Mouse (Mus musculus): ENCODE measurements around the gene Plekha5. TPM values are rescaled to one million over a fixed set of nuclear protein-coding genes. Genes with fewer than 3 reads are reported as not detected.

The Plekha5 gene
- total RNA-seq (2014; rRNA removed) (28.8 and 39.4 TPM in 2 replicates), polyA plus RNA-seq (2015; fragmentation: Nextera tagmentation; extraction: Ambion mirVana) (21.8 and 24.2 TPM in 2 replicates)

DNA sequence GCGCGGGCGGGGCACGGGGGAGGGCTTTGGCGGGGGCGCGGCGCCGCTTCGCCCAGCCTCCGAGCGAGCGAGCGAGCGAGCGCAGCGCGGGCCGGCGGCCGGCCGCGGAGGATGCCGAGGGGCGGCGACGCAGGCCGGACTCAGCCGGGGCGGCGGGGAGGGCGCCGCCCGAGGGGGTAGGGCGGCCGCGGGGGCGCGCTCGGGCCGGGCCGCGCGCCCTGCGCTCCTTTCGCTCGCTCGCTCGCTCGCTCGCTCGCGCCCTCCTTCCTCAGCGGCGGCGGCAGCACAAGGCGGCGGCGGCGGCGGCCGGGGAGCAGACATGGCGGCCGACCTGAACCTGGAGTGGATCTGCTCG is at the start of gene Plekha5:
Gene Plekha5 (plus strand): TSS at position 209 of the 355 bp plus-strand sequence.
- peak within 1 kb of the TSS; percentile 79 for H3K4me2 ChIP-seq (ENCODE audit: low read depth, low read length, poor library complexity, severe bottlenecking)
- TF ChIP-seq CTCF (IDR thresholded peaks at IDR 0.05), result peak; percentile 36; the same call in 1 of the 2 replicates
- DNase-seq (ENCODE audit: low spot score), result peak; percentile 80
- H3K4me3 ChIP-seq (ENCODE audit: low read depth, low read length), result peak within 1 kb of the TSS; percentile 100
- no peaks in the 10 kb centered on the region for H3K9me3 ChIP-seq (ENCODE audit: low read length)
- peaks cover 8% of the 10 kb centered on the region; the same call in 1 of the 2 replicates for H3K4me1 ChIP-seq (ENCODE audit: insufficient read depth, low read length)
- H3K9ac ChIP-seq (replicated peaks; ENCODE audit: low read length, poor library complexity, severe bottlenecking), result peak within 1 kb of the TSS; percentile 98
- H3K36me3 ChIP-seq (ENCODE audit: insufficient read depth, low read length), result no peaks in the 10 kb centered on the region
- ATAC-seq (ENCODE audit: low FRiP score), result peak; percentile 89
- under 1% methylated on average over 24 of the region's 65 CpGs for WGBS
- H3K27ac ChIP-seq (ENCODE audit: low read depth, low read length), result peak within 1 kb of the TSS; percentile 93
- no peaks in the 10 kb centered on the region for H3K27me3 ChIP-seq (ENCODE audit: insufficient read depth, low read length)

DNA sequence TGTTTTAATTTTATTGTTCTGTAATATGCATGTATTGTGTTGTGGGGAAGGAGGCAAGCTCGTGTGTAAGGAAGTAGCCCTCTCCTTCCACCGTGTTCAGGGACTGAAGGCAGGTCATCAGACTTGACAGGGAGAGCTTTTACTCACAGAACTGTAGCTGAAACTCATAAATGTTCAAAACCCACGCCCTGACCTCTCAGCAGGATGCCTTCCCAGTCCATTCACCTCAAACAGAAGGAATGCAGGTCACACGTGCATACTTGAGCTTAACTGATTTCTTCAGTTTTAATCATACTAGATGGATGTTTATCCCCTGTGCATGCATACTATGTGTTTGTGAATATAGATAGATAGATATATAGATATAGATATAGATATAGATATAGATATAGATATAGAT is 48.2 kb upstream of the Plekha5 start:
- 39% methylated on average over 4 of the region's 4 CpGs for WGBS
- no peak for DNase-seq (ENCODE audit: low spot score)
- H3K27ac ChIP-seq (ENCODE audit: low read depth, low read length), result no peak overlapping the region

DNA sequence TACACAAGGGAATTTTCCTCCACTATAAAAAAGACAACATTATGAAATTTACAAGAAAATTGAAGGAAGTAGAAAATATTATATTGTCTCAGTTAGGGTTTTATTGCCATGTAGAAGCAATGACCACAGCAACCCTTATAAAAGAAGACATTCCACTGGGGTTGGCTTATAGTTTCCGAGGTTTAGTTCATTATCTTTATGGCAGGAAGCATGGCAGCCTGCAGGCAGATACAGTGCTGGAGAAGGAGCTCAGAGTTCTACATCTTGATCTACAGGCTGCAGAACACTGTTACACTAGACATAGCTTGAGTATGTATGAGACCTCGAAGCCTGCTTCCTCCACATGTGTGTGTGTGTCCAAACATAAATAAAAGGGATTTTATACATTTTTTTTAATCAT is 43.3 kb upstream of the Plekha5 start:
- no peak for ATAC-seq (ENCODE audit: low FRiP score)
- DNase-seq (ENCODE audit: low spot score), result no peak
- Histone ChIP-seq H3K36me3 (ENCODE audit: insufficient read depth, low read length) (no peaks in the 10 kb centered on the region), H3K9ac (replicated peaks; ENCODE audit: low read length, poor library complexity, severe bottlenecking) (no peak overlapping the region), H3K9me3 (ENCODE audit: low read length) (no peaks in the 10 kb centered on the region), H3K4me3 (ENCODE audit: low read depth, low read length) (no peak overlapping the region), H3K27ac (ENCODE audit: low read depth, low read length) (no peak overlapping the region), H3K4me1 (ENCODE audit: insufficient read depth, low read length) (no peaks in the 10 kb centered on the region), H3K4me2 (ENCODE audit: low read depth, low read length, poor library complexity, severe bottlenecking) (no peak overlapping the region), H3K27me3 (ENCODE audit: insufficient read depth, low read length) (no peaks in the 10 kb centered on the region)
- WGBS, result 79% methylated on average over 2 of the region's 2 CpGs
- TF ChIP-seq CTCF (IDR thresholded peaks at IDR 0.05), result no peak

More for the DNA sequence above, 48.2 kb upstream of the Plekha5 start:
- ATAC-seq (ENCODE audit: low FRiP score), result no peak
- H3K9ac ChIP-seq (replicated peaks; ENCODE audit: low read length, poor library complexity, severe bottlenecking), result no peak overlapping the region
- H3K27me3 ChIP-seq (ENCODE audit: insufficient read depth, low read length), result no peaks in the 10 kb centered on the region
- no peak for TF ChIP-seq CTCF (IDR thresholded peaks at IDR 0.05)
- no peaks in the 10 kb centered on the region for H3K9me3 ChIP-seq (ENCODE audit: low read length)
- no peak overlapping the region for H3K4me3 ChIP-seq (ENCODE audit: low read depth, low read length)
- no peaks in the 10 kb centered on the region for H3K4me1 ChIP-seq (ENCODE audit: insufficient read depth, low read length)
- no peaks in the 10 kb centered on the region for H3K36me3 ChIP-seq (ENCODE audit: insufficient read depth, low read length)
- no peak overlapping the region for H3K4me2 ChIP-seq (ENCODE audit: low read depth, low read length, poor library complexity, severe bottlenecking)

DNA sequence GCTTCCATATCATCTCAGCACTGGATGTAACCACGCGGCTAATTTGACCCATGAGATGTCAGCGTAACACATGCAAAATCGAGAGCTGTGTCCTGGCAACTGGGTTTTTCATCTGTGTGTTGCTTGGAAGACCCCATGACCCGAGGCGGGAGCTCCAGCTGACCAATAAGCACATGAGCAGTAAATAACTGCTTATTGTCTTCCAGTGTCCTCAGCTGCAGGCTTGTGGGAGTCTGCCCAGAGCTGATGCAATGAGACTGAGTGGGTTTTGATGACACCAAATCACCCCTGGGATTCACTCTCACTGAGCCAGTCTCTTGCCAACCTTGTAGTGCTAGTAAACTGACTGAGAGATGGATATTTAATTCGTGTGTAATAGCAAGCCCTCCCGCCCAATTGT is 42.7 kb upstream of the Plekha5 start:
- Histone ChIP-seq H3K4me1 (ENCODE audit: insufficient read depth, low read length) (no peaks in the 10 kb centered on the region), H3K4me2 (ENCODE audit: low read depth, low read length, poor library complexity, severe bottlenecking) (no peak overlapping the region), H3K9ac (replicated peaks; ENCODE audit: low read length, poor library complexity, severe bottlenecking) (no peak overlapping the region), H3K4me3 (ENCODE audit: low read depth, low read length) (no peak overlapping the region), H3K27ac (ENCODE audit: low read depth, low read length) (no peak overlapping the region), H3K36me3 (ENCODE audit: insufficient read depth, low read length) (no peaks in the 10 kb centered on the region), H3K27me3 (ENCODE audit: insufficient read depth, low read length) (no peaks in the 10 kb centered on the region), H3K9me3 (ENCODE audit: low read length) (no peaks in the 10 kb centered on the region)
- peak; percentile 24 for DNase-seq (ENCODE audit: low spot score)
- 85% methylated on average over 8 of the region's 8 CpGs for WGBS
- no peak for ATAC-seq (ENCODE audit: low FRiP score)
- no peak for TF ChIP-seq CTCF (IDR thresholded peaks at IDR 0.05)

DNA sequence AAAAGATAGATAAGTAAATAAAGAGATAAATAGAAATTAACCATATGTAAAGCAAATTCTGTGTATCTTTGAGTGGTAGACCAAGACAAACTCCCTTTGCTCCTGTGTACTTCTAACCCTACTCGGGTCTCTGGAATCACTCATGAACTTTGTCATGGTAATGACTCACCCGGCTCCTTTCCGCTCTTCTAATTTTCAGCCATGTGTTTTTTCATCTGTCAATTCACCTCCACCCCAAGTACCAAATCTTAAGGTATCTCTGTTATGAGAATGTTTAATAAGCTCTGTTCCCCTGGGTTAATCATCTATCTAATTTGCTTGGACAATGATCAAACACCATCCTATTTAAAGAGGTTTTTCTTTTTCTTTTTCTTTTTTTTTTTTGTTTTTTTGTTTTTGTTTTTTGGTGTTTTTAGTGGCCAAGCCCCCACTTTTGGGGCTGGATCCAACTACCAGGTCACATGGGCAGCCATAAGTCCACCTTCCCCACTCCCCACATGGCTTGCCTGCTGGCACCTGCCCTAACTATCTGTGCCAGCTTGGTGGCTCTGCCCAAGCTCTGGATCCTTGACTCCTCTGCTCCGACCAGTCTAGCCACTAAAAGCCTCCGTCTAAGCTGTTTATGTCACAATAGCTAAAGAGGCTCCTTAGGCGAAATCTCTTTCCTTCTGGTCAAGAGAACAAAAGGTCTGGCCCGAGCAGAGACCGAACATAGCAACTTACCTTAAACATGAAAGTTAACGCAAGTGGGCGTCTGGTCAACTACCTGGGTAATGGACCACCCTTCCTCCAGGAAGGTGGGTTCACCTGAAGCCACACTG is 40.1 kb upstream of the Plekha5 start:
- no peaks in the 10 kb centered on the region for H3K4me1 ChIP-seq (ENCODE audit: insufficient read depth, low read length)
- H3K4me3 ChIP-seq (ENCODE audit: low read depth, low read length), result no peak overlapping the region
- no peaks in the 10 kb centered on the region for H3K36me3 ChIP-seq (ENCODE audit: insufficient read depth, low read length)
- H3K27me3 ChIP-seq (ENCODE audit: insufficient read depth, low read length), result no peaks in the 10 kb centered on the region
- H3K9me3 ChIP-seq (ENCODE audit: low read length), result no peaks in the 10 kb centered on the region
- TF ChIP-seq CTCF (IDR thresholded peaks at IDR 0.05), result no peak
- 86% methylated on average over 10 of the region's 10 CpGs for WGBS
- H3K27ac ChIP-seq (ENCODE audit: low read depth, low read length), result no peak overlapping the region
- no peak overlapping the region for H3K4me2 ChIP-seq (ENCODE audit: low read depth, low read length, poor library complexity, severe bottlenecking)
- no peak for DNase-seq (ENCODE audit: low spot score)
- no peak overlapping the region for H3K9ac ChIP-seq (replicated peaks; ENCODE audit: low read length, poor library complexity, severe bottlenecking)
- ATAC-seq (ENCODE audit: low FRiP score), result no peak

DNA sequence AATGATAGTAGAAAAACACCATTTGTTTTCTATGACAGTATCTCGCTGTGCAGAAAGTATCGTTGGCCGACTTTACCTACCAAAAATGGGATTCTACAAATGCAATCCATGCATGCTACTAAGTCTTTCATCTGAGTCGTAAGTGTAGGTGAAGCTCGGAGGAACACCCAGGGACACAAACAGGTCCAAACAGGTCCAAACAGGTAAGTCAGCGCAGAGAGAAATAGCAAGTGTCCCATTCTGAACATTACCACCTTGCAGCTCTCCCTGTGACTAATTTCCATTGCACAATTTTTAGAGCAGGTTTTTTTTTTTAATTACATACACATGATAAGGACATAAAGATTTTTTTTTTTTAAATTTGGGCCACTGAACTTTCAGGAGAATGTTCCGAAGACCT is 27.2 kb upstream of the Plekha5 start:
- Histone ChIP-seq H3K9me3 (ENCODE audit: low read length) (no peaks in the 10 kb centered on the region), H3K9ac (replicated peaks; ENCODE audit: low read length, poor library complexity, severe bottlenecking) (no peak overlapping the region), H3K4me2 (ENCODE audit: low read depth, low read length, poor library complexity, severe bottlenecking) (no peak overlapping the region), H3K4me3 (ENCODE audit: low read depth, low read length) (no peak overlapping the region), H3K4me1 (ENCODE audit: insufficient read depth, low read length) (no peaks in the 10 kb centered on the region), H3K27me3 (ENCODE audit: insufficient read depth, low read length) (no peaks in the 10 kb centered on the region), H3K27ac (ENCODE audit: low read depth, low read length) (no peak overlapping the region), H3K36me3 (ENCODE audit: insufficient read depth, low read length) (no peaks in the 10 kb centered on the region)
- ATAC-seq (ENCODE audit: low FRiP score) (no peak), DNase-seq (ENCODE audit: low spot score) (no peak)
- WGBS, result 96% methylated on average over 7 of the region's 7 CpGs
- no peak for TF ChIP-seq CTCF (IDR thresholded peaks at IDR 0.05)
